Mouse (Mus musculus) heart, adult 2 months (tissue): ENCODE data around the gene Ccdc169.

Experiments
- CTCF ChIP-seq: fragments of 200-600 bp; IDR thresholded peaks from 2 replicates; pipeline ENCODE4 v1.8.1; 2022; ENCODE audit warnings: antibody characterized with exemption, mild to moderate bottlenecking, moderate library complexity
- EP300 ChIP-seq: fragments of 200-500 bp; IDR thresholded peaks from 2 replicates; pipeline ENCODE4 v1.6.1; 2011; ENCODE audit warnings: low read depth, low read length, control low read depth; ENCODE audit not compliant: insufficient read depth
- POLR2A ChIP-seq: fragments of 200-500 bp; IDR thresholded peaks from 2 replicates; pipeline ENCODE4 v1.6.1; 2011; ENCODE audit warnings: mild to moderate bottlenecking, low read depth, low read length, control low read depth; ENCODE audit not compliant: insufficient read depth

- TF ChIP-seq CTCF (no peak), POLR2A (no peak), EP300 (no peak)
Observed at GRCm38 (mm10) chr3:55144916-55145315, 7.8 kb downstream of the Ccdc169 start.
